Mouse (Mus musculus) heart, postnatal 14 days (tissue): ENCODE measurements at regions not wholly inside any gene's neighbourhood (a gene's known extent, or its start where the extent isn't known, plus 50 kb on each side); places are given as distances from the start of the nearest gene placed in this dataset.
"Not testable (repeated sequence)": the region's sequence is repeated elsewhere in the genome, so short reads cannot be mapped to it uniquely, and the experiment has no call there.

ENCODE experiments used
- DNase-seq, 2 experiments: peaks; one replicate each; pipeline ENCODE4 v3.0.0; 2021 to 2022
- intact Hi-C: fragments of 180-260 bp; cut with DNase I; formaldehyde crosslinking; loops from one replicate; pipeline ENCODE4 v1.15.1; 2025

- DNase-seq, result no peak
- intact Hi-C loops, result no loop called here
Measured at GRCm38 (mm10) chr7:72990559-72991429, 384.5 kb upstream of the Rgma start.

GRCm38 (mm10) chr7:72998374-72998773 is 376.9 kb upstream of the Rgma start:
- peak; percentile 10 to 29 for DNase-seq
- intact Hi-C loops, result no loop called here

GRCm38 (mm10) chr7:73019151-73019550 is 356.2 kb upstream of the Rgma start:
- DNase-seq, result no peak
- intact Hi-C loops, result no loop called here

GRCm38 (mm10) chr7:73019764-73020354 is 355.4 kb upstream of the Rgma start:
- intact Hi-C loops, result no loop called here
- DNase-seq, result no peak

GRCm38 (mm10) chr7:73021786-73022185 is 353.5 kb upstream of the Rgma start:
- no peak for DNase-seq
- intact Hi-C loops, result no loop called here

- intact Hi-C loops, result loop anchor here (5.0 kb wide), 1 partner anchor 352 kb away; the partner anchor contains the start of gene Rgma
Measured at GRCm38 (mm10) chr7:73025640-73026039, 349.7 kb upstream of the Rgma start.

GRCm38 (mm10) chr7:73028952-73029351 is 346.4 kb upstream of the Rgma start:
- peak in 1 of 2 experiments; percentile 11 for DNase-seq

More at GRCm38 (mm10) chr7:73025640-73026039, 349.7 kb upstream of the Rgma start:
- no peak for DNase-seq

GRCm38 (mm10) chr7:73031407-73031806 is 343.9 kb upstream of the Rgma start:
- intact Hi-C loops, result loop anchor here (10.0 kb wide), 1 partner anchor 627 kb away; no protein-coding TSS in a partner anchor
- no peak for DNase-seq

More at GRCm38 (mm10) chr7:73028952-73029351, 346.4 kb upstream of the Rgma start:
- intact Hi-C loops, result loop anchor here (5.0 kb wide), 1 partner anchor 348 kb away; the partner anchor contains the start of gene Rgma

GRCm38 (mm10) chr7:73032316-73032980 is 342.9 kb upstream of the Rgma start:
- DNase-seq, result no peak
- intact Hi-C loops, result loop anchor here (10.0 kb wide), 1 partner anchor 628 kb away; no protein-coding TSS in a partner anchor

GRCm38 (mm10) chr7:73036801-73037555 is 338.3 kb upstream of the Rgma start:
- DNase-seq, result peak; percentile 80
- intact Hi-C loops, result loop anchor here (5.0 to 10.0 kb wide), 3 partner anchors 240 to 632 kb away; no protein-coding TSS in a partner anchor

GRCm38 (mm10) chr7:73037638-73038037 is 337.7 kb upstream of the Rgma start:
- intact Hi-C loops, result loop anchor here (5.0 to 10.0 kb wide), 3 partner anchors 240 to 633 kb away; no protein-coding TSS in a partner anchor
- no peak for DNase-seq

- intact Hi-C loops, result loop anchor here (5.0 to 10.0 kb wide), 3 partner anchors 237 to 635 kb away; no protein-coding TSS in a partner anchor
- peak; percentile 23 to 26 for DNase-seq
Measured at GRCm38 (mm10) chr7:73039921-73040320, 335.4 kb upstream of the Rgma start.

GRCm38 (mm10) chr7:73044316-73044715 is 331.0 kb upstream of the Rgma start:
- intact Hi-C loops, result no loop called here

GRCm38 (mm10) chr7:73055891-73056290 is 319.4 kb upstream of the Rgma start:
- intact Hi-C loops, result no loop called here
- no peak for DNase-seq

More at GRCm38 (mm10) chr7:73044316-73044715, 331.0 kb upstream of the Rgma start:
- no peak for DNase-seq

GRCm38 (mm10) chr7:73063556-73063955 is 311.8 kb upstream of the Rgma start:
- intact Hi-C loops, result no loop called here
- DNase-seq, result no peak

GRCm38 (mm10) chr7:73068534-73068933 is 306.8 kb upstream of the Rgma start:
- intact Hi-C loops, result no loop called here
- DNase-seq, result no peak

- DNase-seq, result no peak
Measured at GRCm38 (mm10) chr7:73069352-73069751, 306.0 kb upstream of the Rgma start.

GRCm38 (mm10) chr7:73075391-73075790 is 299.9 kb upstream of the Rgma start:
- intact Hi-C loops, DNase-seq: not testable (repeated sequence)

More at GRCm38 (mm10) chr7:73069352-73069751, 306.0 kb upstream of the Rgma start:
- intact Hi-C loops, result no loop called here

- intact Hi-C loops, result no loop called here
- no peak for DNase-seq
Measured at GRCm38 (mm10) chr7:73087496-73088185, 287.7 kb upstream of the Rgma start.
